Mouse (Mus musculus): ENCODE measurements around the gene Cadps.

Gene Cadps

GRCm38 (mm10) chr14:12730979-12731378 lies 91.9 kb downstream of the Cadps start:
- DNase-seq (ENCODE audit: low spot score): no peak

GRCm38 (mm10) chr14:12722452-12723194 lies 100.3 kb downstream of the Cadps start:
- no peak for DNase-seq (ENCODE audit: low spot score)

GRCm38 (mm10) chr14:12718766-12719165 lies 104.1 kb downstream of the Cadps start:
- no peak for DNase-seq (ENCODE audit: low spot score)

GRCm38 (mm10) chr14:12715906-12716659 lies 106.8 kb downstream of the Cadps start:
- no peak for DNase-seq (ENCODE audit: low spot score)

GRCm38 (mm10) chr14:12707395-12707794 lies 115.5 kb downstream of the Cadps start:
- DNase-seq (ENCODE audit: low spot score): no peak

- no peak for DNase-seq (ENCODE audit: low spot score)
These were observed 118.4 kb downstream of the Cadps start for GRCm38 (mm10) chr14:12704461-12704860.

- DNase-seq (ENCODE audit: low spot score): no peak
These were observed 132.7 kb downstream of the Cadps start for GRCm38 (mm10) chr14:12690201-12690600.

GRCm38 (mm10) chr14:12685015-12685414 lies 137.9 kb downstream of the Cadps start:
- DNase-seq (ENCODE audit: low spot score): no peak

- no peak for DNase-seq (ENCODE audit: low spot score)
These were observed 141.8 kb downstream of the Cadps start for GRCm38 (mm10) chr14:12680819-12681638.

- no peak for DNase-seq (ENCODE audit: low spot score)
These were observed 161.4 kb downstream of the Cadps start for GRCm38 (mm10) chr14:12661430-12661829.

- DNase-seq (ENCODE audit: low spot score): no peak
These were observed 165.5 kb downstream of the Cadps start for GRCm38 (mm10) chr14:12657351-12657750.

- DNase-seq (ENCODE audit: low spot score): no peak
These were observed 179.9 kb downstream of the Cadps start for GRCm38 (mm10) chr14:12642868-12643512.

- no peak for DNase-seq (ENCODE audit: low spot score)
These were observed 184.1 kb downstream of the Cadps start for GRCm38 (mm10) chr14:12638762-12639161.

- DNase-seq (ENCODE audit: low spot score): no peak
These were observed 185.6 kb downstream of the Cadps start for GRCm38 (mm10) chr14:12637121-12637754.

- no peak for DNase-seq (ENCODE audit: low spot score)
These were observed 198.4 kb downstream of the Cadps start for GRCm38 (mm10) chr14:12624256-12625130.

GRCm38 (mm10) chr14:12607025-12607424 lies 215.9 kb downstream of the Cadps start:
- no peak for DNase-seq (ENCODE audit: low spot score)

- DNase-seq (ENCODE audit: low spot score): no peak
These were observed 216.7 kb downstream of the Cadps start for GRCm38 (mm10) chr14:12606202-12606601.

GRCm38 (mm10) chr14:12602080-12602479 lies 220.8 kb downstream of the Cadps start:
- DNase-seq (ENCODE audit: low spot score): no peak

- DNase-seq (ENCODE audit: low spot score): no peak
These were observed 227.6 kb downstream of the Cadps start for GRCm38 (mm10) chr14:12595326-12595725.

GRCm38 (mm10) chr14:12592472-12593075 lies 230.3 kb downstream of the Cadps start:
- DNase-seq (ENCODE audit: low spot score): no peak

Data from urinary bladder, postnatal 25 days (tissue).